Mouse (Mus musculus) ES-E14 (cell line): ENCODE measurements at regions not wholly inside any gene's neighbourhood (a gene's known extent, or its start where the extent isn't known, plus 50 kb on each side); places are given as distances from the start of the nearest gene placed in this dataset.
A peak's percentile ranks its signal among the peaks of the same experiment; 100 is the strongest.

Experiments
- DNase-seq: peaks from one replicate; pipeline ENCODE4 v3.0.0-alpha.2; 2013; ENCODE audit warnings: low read depth, low spot score
- H3K27ac ChIP-seq: 2 replicates; pipeline ENCODE4 v1.5.1; 2012; ENCODE audit warnings: low read depth, mild to moderate bottlenecking, low read length, moderate library complexity, mixed read lengths; ENCODE audit not compliant: poor library complexity, insufficient read depth, severe bottlenecking
- H3K36me3 ChIP-seq: 2 replicates; pipeline ENCODE4 v1.6.1; 2012; ENCODE audit warnings: mild to moderate bottlenecking, low read length, moderate library complexity, mixed read lengths; ENCODE audit not compliant: control insufficient read depth, poor library complexity, insufficient read depth, severe bottlenecking
- H3K4me1 ChIP-seq, 2 experiments: fragments of 150-350 bp in 1 of 2; sonication (generic) in 1 of 2; 2 replicates each; pipeline ENCODE4 v1.6.1; 2012; ENCODE audit warnings: low read length in 2 of 2, mild to moderate bottlenecking in 1 of 2, mixed read lengths in 1 of 2; ENCODE audit not compliant: control insufficient read depth in 2 of 2, insufficient read depth in 2 of 2, poor library complexity in 1 of 2
- H3K4me3 ChIP-seq, 2 experiments: fragments of 150-350 bp in 1 of 2; sonication (generic) in 1 of 2; 2 replicates each; pipeline ENCODE4 v1.5.1; 2012; ENCODE audit warnings: low read length in 2 of 2, low read depth in 1 of 2, mild to moderate bottlenecking in 1 of 2, mixed read lengths in 1 of 2; ENCODE audit not compliant: insufficient read depth in 1 of 2, poor library complexity in 1 of 2, severe bottlenecking in 1 of 2
- H3K9ac ChIP-seq: 2 replicates; pipeline ENCODE4 v1.6.1; 2012; ENCODE audit warnings: low read depth, mild to moderate bottlenecking, low read length, mixed read lengths; ENCODE audit not compliant: poor library complexity, insufficient read depth, severe bottlenecking
- H3K9me3 ChIP-seq: fragments of 150-350 bp; sonication (generic); 2 replicates; pipeline ENCODE4 v1.6.1; 2012; ENCODE audit warnings: low read depth, mild to moderate bottlenecking, low read length; ENCODE audit not compliant: control insufficient read depth, insufficient read depth
- CHD2 ChIP-seq: IDR thresholded peaks from 2 replicates; pipeline ENCODE4 v1.6.1; 2014; ENCODE audit warnings: mild to moderate bottlenecking, low read depth, low read length, inconsistent platforms
- HCFC1 ChIP-seq: IDR thresholded peaks from 2 replicates; pipeline ENCODE4 v1.6.1; 2012; ENCODE audit warnings: low read length, inconsistent platforms, borderline replicate concordance; ENCODE audit not compliant: insufficient read depth
- MAFK ChIP-seq: IDR thresholded peaks from 2 replicates; pipeline ENCODE4 v1.6.1; 2014; ENCODE audit warnings: mild to moderate bottlenecking, low read depth, low read length, inconsistent platforms; ENCODE audit not compliant: insufficient read depth
- ZC3H11A ChIP-seq: IDR thresholded peaks from 2 replicates; pipeline ENCODE4 v1.6.1; 2012; ENCODE audit warnings: low read depth, mild to moderate bottlenecking, inconsistent platforms, low read length, borderline replicate concordance
- ZNF384 ChIP-seq: IDR thresholded peaks from 2 replicates; pipeline ENCODE4 v1.6.1; 2012; ENCODE audit warnings: low read depth, low read length, inconsistent platforms
- in situ Hi-C, 2 experiments: fragments of 600-800 bp; cut with MboI; formaldehyde crosslinking; loops; one replicate each; pipeline ENCODE4 v1.15.1; 2025; ENCODE audit warnings: low sequenced_read_pairs in 2 of 2, inconsistent platforms in 1 of 2; ENCODE audit not compliant: unreplicated experiment in 2 of 2

DNA sequence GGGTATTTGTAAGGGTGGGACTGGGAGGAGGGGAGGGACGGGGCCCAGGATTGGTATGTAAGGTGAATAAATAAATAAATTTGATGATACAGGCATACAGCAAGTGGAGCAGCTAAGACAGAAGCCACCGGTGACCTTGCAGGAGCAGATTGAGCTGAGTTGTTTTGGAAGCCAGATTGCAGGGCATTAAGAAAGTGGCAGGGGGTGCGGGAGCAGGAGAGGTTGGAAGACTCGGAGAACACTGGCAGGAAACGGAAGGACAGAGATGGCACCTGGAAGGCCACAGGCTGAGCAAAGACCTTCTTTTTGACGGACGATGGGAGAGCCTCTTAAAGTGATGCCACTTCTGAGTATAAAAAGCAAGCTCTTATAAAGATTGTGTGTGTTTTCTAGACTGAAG, 94.3 kb downstream of the Ephb3 start:
- Histone ChIP-seq H3K27ac (no peak overlapping the region), H3K36me3 (no peaks in the 10 kb centered on the region), H3K9ac (no peak overlapping the region), H3K4me1 (peaks cover 2 to 5% of the 10 kb centered on the region in 2 experiments; a peak in 1 of 4 replicates), H3K4me3 (no peak overlapping the region), H3K9me3 (no peaks in the 10 kb centered on the region)
- no peak for DNase-seq
- in situ Hi-C loops: no loop called here
- TF ChIP-seq MAFK: no peak
- no peak for TF ChIP-seq ZNF384
- TF ChIP-seq CHD2: no peak
- no peak for TF ChIP-seq HCFC1
- no peak for TF ChIP-seq ZC3H11A

DNA sequence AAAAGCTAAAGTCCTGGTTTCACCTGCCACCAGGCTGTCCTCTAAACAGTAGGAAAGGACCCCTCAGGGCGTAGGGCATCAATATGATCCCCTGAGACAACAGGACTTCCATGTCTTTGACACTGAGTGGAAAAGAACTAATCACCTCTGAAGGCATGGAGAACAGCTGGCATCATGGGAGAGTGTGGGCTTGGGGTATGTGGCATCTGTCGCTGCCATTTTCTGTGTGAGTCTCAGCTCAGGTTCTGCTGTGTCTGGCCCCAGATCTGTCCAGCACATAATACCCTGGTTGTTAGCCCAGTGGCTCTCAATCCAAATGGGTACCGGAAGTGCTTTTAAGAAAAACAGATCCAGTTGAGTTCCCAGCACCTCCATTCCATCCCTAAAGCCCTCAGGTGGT, 101.3 kb downstream of the Ephb3 start:
- Histone ChIP-seq H3K36me3 (no peaks in the 10 kb centered on the region), H3K4me3 (no peak overlapping the region), H3K27ac (no peak overlapping the region), H3K4me1 (peaks cover 1 to 2% of the 10 kb centered on the region in 2 experiments; a peak in 1 of 4 replicates), H3K9me3 (no peaks in the 10 kb centered on the region), H3K9ac (no peak overlapping the region)
- no peak for DNase-seq
- TF ChIP-seq ZC3H11A (no peak), MAFK (no peak), ZNF384 (no peak), HCFC1 (no peak), CHD2 (no peak)
- in situ Hi-C loops: no loop called here

DNA sequence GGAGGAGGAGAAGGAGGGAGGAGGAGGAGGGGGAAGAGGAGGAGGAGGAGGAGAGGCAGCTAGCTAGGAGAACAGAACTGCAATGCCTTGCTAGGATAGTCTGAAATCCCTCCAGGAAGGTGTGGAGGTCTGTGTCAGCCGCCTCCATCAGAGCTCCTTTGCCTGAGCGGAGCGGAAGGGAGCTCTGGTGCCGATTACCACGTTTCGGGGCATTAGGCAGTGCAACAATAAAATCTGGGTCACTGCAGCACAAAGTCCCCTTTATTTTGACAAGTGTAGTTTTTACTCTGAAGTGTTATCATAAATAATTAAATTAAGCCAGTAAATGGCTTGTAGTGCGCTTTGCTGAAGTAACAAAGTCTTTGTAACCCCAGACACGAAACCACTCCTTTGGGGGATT, 104.0 kb downstream of the Ephb3 start:
- in situ Hi-C loops: no loop called here
- H3K9ac ChIP-seq: no peak overlapping the region
- DNase-seq: no peak
- peaks cover 1 to 5% of the 10 kb centered on the region in 2 experiments; a peak in 1 of 4 replicates for H3K4me1 ChIP-seq
- no peak overlapping the region for H3K27ac ChIP-seq
- no peak for TF ChIP-seq ZC3H11A
- TF ChIP-seq HCFC1: no peak
- no peak for TF ChIP-seq CHD2
- TF ChIP-seq MAFK: no peak
- no peak for TF ChIP-seq ZNF384
- no peaks in the 10 kb centered on the region for H3K9me3 ChIP-seq
- no peaks in the 10 kb centered on the region for H3K36me3 ChIP-seq
- no peak overlapping the region for H3K4me3 ChIP-seq

- Histone ChIP-seq H3K9ac (peak overlapping the region; percentile 9), H3K27ac (no peak overlapping the region), H3K4me1 (peaks cover 1 to 5% of the 10 kb centered on the region in 2 experiments; a peak in 1 of 4 replicates), H3K4me3 (peak overlapping the region; percentile 52 to 53), H3K9me3 (no peaks in the 10 kb centered on the region), H3K36me3 (no peaks in the 10 kb centered on the region)
- in situ Hi-C loops: no loop called here
- no peak for TF ChIP-seq CHD2
- TF ChIP-seq MAFK: no peak
- TF ChIP-seq ZC3H11A: no peak
- no peak for TF ChIP-seq ZNF384
- no peak for TF ChIP-seq HCFC1
- no peak for DNase-seq
These were observed 106.4 kb downstream of the Ephb3 start for GRCm38 (mm10) chr16:21310636-21311615.
